Mouse (Mus musculus) MEL (cell line): Measurements from ENCODE around the gene Ndufb4.

Experiments
- CHD1 ChIP-seq: IDR thresholded peaks from 2 replicates; pipeline ENCODE4 v1.6.1; 2012; ENCODE audit warnings: low read depth, mild to moderate bottlenecking, inconsistent platforms, low read length, improper control_type of control experiment
- CTCF ChIP-seq, 3 experiments: IDR thresholded peaks in 2 of 3; conservative IDR thresholded peaks in 1 of 3; 2 replicates each; pipeline ENCODE4 v1.5.1; 2011 to 2012; ENCODE audit warnings: low read length in 3 of 3, low read depth in 2 of 3, mild to moderate bottlenecking in 2 of 3, improper control_type of control experiment in 1 of 3, inconsistent platforms in 1 of 3, mixed read lengths in 1 of 3, moderate library complexity in 1 of 3; ENCODE audit not compliant: control insufficient read depth in 1 of 3, insufficient read depth in 1 of 3, poor library complexity in 1 of 3, severe bottlenecking in 1 of 3
- EP300 ChIP-seq, 2 experiments: IDR thresholded peaks; 2 replicates each; pipeline ENCODE4 v1.6.1; 2011; ENCODE audit warnings: improper control_type of control experiment in 2 of 2, low read length in 2 of 2, low read depth in 1 of 2, mild to moderate bottlenecking in 1 of 2
- GATA1 ChIP-seq: IDR thresholded peaks from 2 replicates; pipeline ENCODE4 v1.6.1; 2011; ENCODE audit warnings: low read depth, low read length, improper control_type of control experiment
- HCFC1 ChIP-seq: IDR thresholded peaks from 2 replicates; pipeline ENCODE4 v1.6.1; 2012; ENCODE audit warnings: low read depth, mild to moderate bottlenecking, inconsistent platforms, low read length, improper control_type of control experiment, moderate library complexity
- KAT2A ChIP-seq: conservative IDR thresholded peaks from 2 replicates; pipeline ENCODE4 v1.6.1; 2012; ENCODE audit warnings: low read depth, low read length, improper control_type of control experiment, inconsistent platforms
- POLR2A ChIP-seq, 2 experiments: IDR thresholded peaks; 2 replicates each; pipeline ENCODE4 v1.6.1; 2011 to 2012; ENCODE audit warnings: low read length in 2 of 2, mild to moderate bottlenecking in 2 of 2, control low read depth in 1 of 2, improper control_type of control experiment in 1 of 2, low read depth in 1 of 2, moderate library complexity in 1 of 2; ENCODE audit not compliant: control insufficient read depth in 1 of 2, insufficient read depth in 1 of 2, poor library complexity in 1 of 2
- POLR2AphosphoS5 ChIP-seq: IDR thresholded peaks from 2 replicates; pipeline ENCODE4 v1.6.1; 2012; ENCODE audit warnings: low read depth, borderline replicate concordance, mild to moderate bottlenecking, inconsistent platforms, low read length, moderate library complexity, mixed read lengths
- SIN3A ChIP-seq: IDR thresholded peaks from 2 replicates; pipeline ENCODE4 v1.6.1; 2012; ENCODE audit warnings: low read length, improper control_type of control experiment, inconsistent platforms
- USF1 ChIP-seq: IDR thresholded peaks from 2 replicates; pipeline ENCODE4 v1.6.1; 2014; ENCODE audit warnings: low read depth, mild to moderate bottlenecking, inconsistent platforms, low read length, improper control_type of control experiment, moderate library complexity
- USF2 ChIP-seq, 2 experiments: IDR thresholded peaks; 2 replicates each; pipeline ENCODE4 v1.6.1; 2011 to 2012; ENCODE audit warnings: improper control_type of control experiment in 2 of 2, low read length in 2 of 2, borderline replicate concordance in 1 of 2, inconsistent platforms in 1 of 2, low read depth in 1 of 2, mild to moderate bottlenecking in 1 of 2; ENCODE audit not compliant: insufficient read depth in 1 of 2
- ZC3H11A ChIP-seq: IDR thresholded peaks from 2 replicates; pipeline ENCODE4 v1.6.1; 2012; ENCODE audit warnings: low read depth, mild to moderate bottlenecking, inconsistent platforms, low read length, improper control_type of control experiment
- ZKSCAN1 ChIP-seq: IDR thresholded peaks from 2 replicates; pipeline ENCODE4 v1.6.1; 2012; ENCODE audit warnings: low read depth, mild to moderate bottlenecking, inconsistent platforms, low read length, improper control_type of control experiment, moderate library complexity
- ZNF384 ChIP-seq: IDR thresholded peaks from 2 replicates; pipeline ENCODE4 v1.6.1; 2012; ENCODE audit warnings: low read depth, mild to moderate bottlenecking, inconsistent platforms, low read length, improper control_type of control experiment

GRCm38 (mm10) chr16:37680216-37680615 is 26.0 kb upstream of the Ndufb4 start:
- TF ChIP-seq USF1 (no peak), SIN3A (no peak), ZC3H11A (no peak), ZNF384 (no peak), ZKSCAN1 (no peak), GATA1 (no peak), CTCF (IDR thresholded peaks at IDR 0.05 in 2 of 3, conservative IDR thresholded peaks at IDR 0.05 in 1 of 3; ENCODE audit: control insufficient read depth in 1 of 3, insufficient read depth in 1 of 3, low read depth in 2 of 3, low read length in 3 of 3, poor library complexity in 1 of 3, severe bottlenecking in 1 of 3) (no peak), HCFC1 (no peak), CHD1 (no peak), EP300 (IDR thresholded peaks at IDR 0.05; ENCODE audit: low read depth in 1 of 2, low read length in 2 of 2) (no peak), USF2 (IDR thresholded peaks at IDR 0.05; ENCODE audit: borderline replicate concordance in 1 of 2, insufficient read depth in 1 of 2, low read depth in 1 of 2, low read length in 2 of 2) (no peak), POLR2AphosphoS5 (no peak), KAT2A (no peak), POLR2A (IDR thresholded peaks at IDR 0.05; ENCODE audit: control insufficient read depth in 1 of 2, insufficient read depth in 1 of 2, low read depth in 1 of 2, low read length in 2 of 2, poor library complexity in 1 of 2) (no peak)
